Comparison of ENCODE assay signal across 33 mouse cellular contexts in genomic region chr4:141622580-141622979, GRCm38 (mm10). TPM values are rescaled to one million over a fixed set of nuclear protein-coding genes. Genes with fewer than 3 reads are reported as not detected.
A peak's percentile ranks its signal among the peaks of the same experiment; 100 is the strongest.
DNase-seq lines count a peak whose midpoint lies in the region; ATAC-seq and TF ChIP-seq lines count a peak whose summit lies in the region.
"Had no signal": no experiment of that assay in that cellular context is flagged by ENCODE, and none has a peak within 500 bp of the region (broad histone marks: within the 10 kb centered on the region; RNA-seq: fewer than 3 reads in every experiment).

No protein-coding gene starts in this region.

- DNase-seq in adrenal gland, postnatal 10 days, result peak; percentile 40
- DNase-seq in adrenal gland, adult 18-20 months (ENCODE audit: low spot score in 2 of 2), result no peak
- no peak for DNase-seq in heart, postnatal 0 days (ENCODE audit: low spot score)
- DNase-seq in heart, postnatal 14 days, result no peak
- DNase-seq in liver, postnatal 0 days, result no peak
- DNase-seq in liver, embryonic 11.5 days (ENCODE audit: low spot score), result no peak
- DNase-seq in right cerebral cortex, postnatal 14 days, result no peak
- DNase-seq: adrenal gland, postnatal 14 days; cerebellum, adult 18-20 months; cerebellum, postnatal 10 days; gastrocnemius, postnatal 14 days; heart, postnatal 4 days; layer of hippocampus, postnatal 36 days; left cerebral cortex, postnatal 4 days had no signal

- no peak for TF ChIP-seq POLR2A in small intestine, adult 2 months (IDR thresholded peaks at IDR 0.05; ENCODE audit: low read depth, low read length)

- 79% methylated on average over 5 of the region's 5 CpGs for WGBS in heart, postnatal 0 days
- 77% methylated on average over 5 of the region's 5 CpGs for WGBS in liver, postnatal 0 days (ENCODE audit: insufficient replicate concordance)
- WGBS in liver, embryonic 11.5 days, result 81% methylated on average over 5 of the region's 5 CpGs
- 85% methylated on average over 5 of the region's 5 CpGs for WGBS in small intestine, adult 2 months

- no peaks in the 10 kb centered on the region for H3K9me3 ChIP-seq in heart, postnatal 0 days (replicated peaks; ENCODE audit: control insufficient read depth, low read length)
- no peaks in the 10 kb centered on the region for H3K9me3 ChIP-seq in liver, postnatal 0 days (ENCODE audit: low read length)
- no peaks in the 10 kb centered on the region for H3K9me3 ChIP-seq in liver, embryonic 11.5 days (ENCODE audit: control insufficient read depth, low read length)
- H3K9me3 ChIP-seq: embryonic facial prominence, embryonic 13.5 days; forebrain, embryonic 12.5 days; heart, embryonic 15.5 days; liver, embryonic 15.5 days; lung, embryonic 15.5 days; midbrain, embryonic 10.5 days; midbrain, embryonic 15.5 days had no signal

- H3K4me3 ChIP-seq in heart, postnatal 0 days (ENCODE audit: low read depth, low read length), result peak overlapping the region; percentile 26; the same call in 1 of the 2 replicates
- H3K4me3 ChIP-seq in liver, postnatal 0 days (ENCODE audit: low read depth, low read length), result no peak overlapping the region
- H3K4me3 ChIP-seq in liver, embryonic 11.5 days (ENCODE audit: low read depth, low read length), result no peak overlapping the region
- no peak overlapping the region for H3K4me3 ChIP-seq in small intestine, adult 2 months (ENCODE audit: low read depth, low read length)
- H3K4me3 ChIP-seq: embryonic facial prominence, embryonic 13.5 days; forebrain, embryonic 12.5 days; heart, embryonic 15.5 days; liver, embryonic 15.5 days; lung, embryonic 15.5 days; midbrain, embryonic 10.5 days; midbrain, embryonic 15.5 days had no signal

- H3K27me3 ChIP-seq in heart, postnatal 0 days (ENCODE audit: control insufficient read depth, insufficient read depth, low read length), result no peaks in the 10 kb centered on the region
- no peaks in the 10 kb centered on the region for H3K27me3 ChIP-seq in liver, postnatal 0 days (ENCODE audit: insufficient read depth, low read length)
- no peaks in the 10 kb centered on the region for H3K27me3 ChIP-seq in liver, embryonic 11.5 days (replicated peaks; ENCODE audit: control insufficient read depth, insufficient read depth, low read length)
- H3K27me3 ChIP-seq in small intestine, adult 2 months (ENCODE audit: control insufficient read depth, insufficient read depth, low read length), result no peaks in the 10 kb centered on the region
- H3K27me3 ChIP-seq: CH12.LX; embryonic facial prominence, embryonic 13.5 days; heart, embryonic 15.5 days; liver, embryonic 15.5 days; lung, embryonic 15.5 days had no signal

- no peak for TF ChIP-seq CTCF in heart, postnatal 0 days (IDR thresholded peaks at IDR 0.05; ENCODE audit: low read depth)
- TF ChIP-seq CTCF in liver, postnatal 0 days (IDR thresholded peaks at IDR 0.05; ENCODE audit: low read depth), result no peak
- TF ChIP-seq CTCF in small intestine, adult 2 months (IDR thresholded peaks at IDR 0.05; ENCODE audit: extremely low read depth, insufficient read length, insufficient replicate concordance, low read depth, low read length), result no peak

- TF ChIP-seq EP300 in heart, postnatal 0 days (IDR thresholded peaks at IDR 0.05; ENCODE audit: low read depth), result no peak
- no peak for TF ChIP-seq EP300 in liver, postnatal 0 days (IDR thresholded peaks at IDR 0.05; ENCODE audit: low read depth)

- H3K36me3 ChIP-seq in heart, postnatal 0 days (replicated peaks; ENCODE audit: control insufficient read depth, insufficient read depth, low read length), result peaks cover 21% of the 10 kb centered on the region
- peaks cover 10% of the 10 kb centered on the region for H3K36me3 ChIP-seq in liver, postnatal 0 days (replicated peaks; ENCODE audit: insufficient read depth, low read length)
- H3K36me3 ChIP-seq in liver, embryonic 11.5 days (ENCODE audit: control insufficient read depth, insufficient read depth, low read length), result peaks cover 8% of the 10 kb centered on the region; the same call in 1 of the 2 replicates
- peaks cover 3% of the 10 kb centered on the region for H3K36me3 ChIP-seq in small intestine, adult 2 months (ENCODE audit: control insufficient read depth, insufficient read depth, low read length)
- H3K36me3 ChIP-seq: liver, embryonic 15.5 days had no signal

- H3K27ac ChIP-seq in heart, postnatal 0 days (ENCODE audit: low read depth), result peak overlapping the region; percentile 91; the same call in 1 of the 2 replicates
- H3K27ac ChIP-seq in liver, postnatal 0 days (ENCODE audit: low read depth), result peak overlapping the region; percentile 81; the same call in 1 of the 2 replicates
- H3K27ac ChIP-seq in liver, embryonic 11.5 days (ENCODE audit: low read depth, low read length), result no peak overlapping the region
- H3K27ac ChIP-seq in small intestine, adult 2 months (ENCODE audit: insufficient read depth, low read depth, low read length), result peak overlapping the region; percentile 82
- H3K27ac ChIP-seq: embryonic facial prominence, embryonic 13.5 days; hindbrain, embryonic 14.5 days; lung, embryonic 15.5 days; midbrain, embryonic 15.5 days had no signal

- peak overlapping the region; percentile 46; the same call in 1 of the 2 replicates for H3K4me2 ChIP-seq in heart, postnatal 0 days (ENCODE audit: low read depth, low read length)
- no peak overlapping the region for H3K4me2 ChIP-seq in liver, postnatal 0 days (ENCODE audit: low read depth, low read length)
- no peak overlapping the region for H3K4me2 ChIP-seq in liver, embryonic 11.5 days
- H3K4me2 ChIP-seq: embryonic facial prominence, embryonic 13.5 days; forebrain, embryonic 12.5 days; heart, embryonic 15.5 days; hindbrain, embryonic 14.5 days; liver, embryonic 15.5 days; lung, embryonic 15.5 days; midbrain, embryonic 15.5 days had no signal

- ATAC-seq in heart, postnatal 0 days (ENCODE audit: insufficient read depth, low read depth), result no peak
- no peak for ATAC-seq in liver, postnatal 0 days
- ATAC-seq in liver, embryonic 11.5 days (replicated peaks; ENCODE audit: low FRiP score), result no peak
- ATAC-seq: activated CD4-positive, CD25-positive, alpha-beta regulatory T cell, adult 4 months; inflammation-experienced regulatory T-cells, adult 6 months; midbrain, embryonic 15.5 days had no signal

- H3K9ac ChIP-seq in heart, postnatal 0 days (replicated peaks; ENCODE audit: low read depth, low read length), result no peak overlapping the region
- no peak overlapping the region; the same call in 1 of the 2 replicates for H3K9ac ChIP-seq in liver, postnatal 0 days (replicated peaks)
- no peak overlapping the region for H3K9ac ChIP-seq in liver, embryonic 11.5 days (ENCODE audit: low read depth, low read length)
- H3K9ac ChIP-seq: embryonic facial prominence, embryonic 13.5 days; heart, embryonic 15.5 days; hindbrain, embryonic 14.5 days; liver, embryonic 15.5 days; lung, embryonic 15.5 days; midbrain, embryonic 15.5 days had no signal

- peaks cover 18% of the 10 kb centered on the region for H3K4me1 ChIP-seq in heart, postnatal 0 days (ENCODE audit: control insufficient read depth, insufficient read depth)
- peaks cover 22% of the 10 kb centered on the region for H3K4me1 ChIP-seq in liver, postnatal 0 days (ENCODE audit: insufficient read depth)
- peaks cover 9% of the 10 kb centered on the region; the same call in 1 of the 2 replicates for H3K4me1 ChIP-seq in liver, embryonic 11.5 days (replicated peaks; ENCODE audit: control insufficient read depth, insufficient read depth, low read length)
- H3K4me1 ChIP-seq in small intestine, adult 2 months (ENCODE audit: control insufficient read depth, insufficient read depth, insufficient read length, low read length), result peaks cover 31% of the 10 kb centered on the region

- intact Hi-C loops in heart, postnatal 14 days (cut with DNase I), result no loop called here

RNA-seq across cellular contexts. Expression of gene Slc25a34, which starts 1.0 kb away (rescaled TPM):
- total RNA-seq in adrenal gland, postnatal 10 days (2021), result 10 to 100 TPM; 36.1 to 39.2 TPM
- total RNA-seq in adrenal gland, adult 18-20 months (2021), result 10 to 100 TPM in 1 of 2 experiments, 1 to 10 TPM in 1; 3.5 to 10.3 TPM
- total RNA-seq in heart, postnatal 0 days (2014; rRNA removed; ENCODE audit: low replicate concordance), result 12.8 and 56.2 TPM in 2 replicates
- 17.9 and 20.6 TPM in 2 replicates for polyA plus RNA-seq in heart, postnatal 0 days (2015; fragmentation: Nextera tagmentation; extraction: Ambion mirVana)
- total RNA-seq in heart, postnatal 14 days (2021), result 100 to 1,000 TPM; 121 TPM
- polyA plus RNA-seq in liver, postnatal 0 days (2015; fragmentation: Nextera tagmentation; extraction: Ambion mirVana), result 0.40 and 0.76 TPM in 2 replicates
- polyA plus RNA-seq in liver, embryonic 11.5 days (2014; fragmentation: Nextera tagmentation; extraction: Ambion mirVana), result not detected in 2 replicates
- polyA plus RNA-seq in small intestine, adult 2 months (2012; rRNA removed), result 11.2 and 25.3 TPM in 2 replicates
- total RNA-seq: megakaryocyte progenitor cell, adult 5-6 weeks had no signal
- polyA plus RNA-seq: activated CD4-positive, CD25-positive, alpha-beta regulatory T cell, adult 4 months; embryonic facial prominence, embryonic 13.5 days; forebrain, embryonic 12.5 days; hindbrain, embryonic 14.5 days; kidney, embryonic 14.5 days; neural tube, embryonic 11.5 days; thymus, postnatal 0 days had no signal

RNA-seq across cellular contexts. Expression of gene Tmem82, which starts 4.1 kb away (rescaled TPM):
- 1 to 10 TPM; 7.9 to 9.5 TPM for total RNA-seq in adrenal gland, postnatal 10 days (2021)
- 1 to 10 TPM; 1.1 to 2.8 TPM for total RNA-seq in adrenal gland, adult 18-20 months (2021)
- 0.89 and 6.1 TPM in 2 replicates for total RNA-seq in heart, postnatal 0 days (2014; rRNA removed; ENCODE audit: low replicate concordance)
- 6.8 and 7.3 TPM in 2 replicates for polyA plus RNA-seq in heart, postnatal 0 days (2015; fragmentation: Nextera tagmentation; extraction: Ambion mirVana)
- total RNA-seq in heart, postnatal 14 days (2021), result 10 to 100 TPM; 30.1 to 35.4 TPM
- 17.3 and 17.8 TPM in 2 replicates for polyA plus RNA-seq in liver, postnatal 0 days (2015; fragmentation: Nextera tagmentation; extraction: Ambion mirVana)
- polyA plus RNA-seq in liver, embryonic 11.5 days (2014; fragmentation: Nextera tagmentation; extraction: Ambion mirVana), result 3.3 and 3.7 TPM in 2 replicates
- polyA plus RNA-seq in small intestine, adult 2 months (2012; rRNA removed), result 46.5 and 61.9 TPM in 2 replicates
- total RNA-seq: neutrophil, adult 5-6 weeks had no signal
- polyA plus RNA-seq: C2C12; hindbrain, embryonic 14.5 days had no signal

RNA-seq across cellular contexts. Expression of gene Fblim1, which starts 16.7 kb away (rescaled TPM):
- 10 to 100 TPM; 14.8 to 21.6 TPM for total RNA-seq in adrenal gland, postnatal 10 days (2021)
- 10 to 100 TPM in 1 of 2 experiments, 1 to 10 TPM in 1; 6.8 to 13.0 TPM for total RNA-seq in adrenal gland, adult 18-20 months (2021)
- total RNA-seq in heart, postnatal 0 days (2014; rRNA removed; ENCODE audit: low replicate concordance), result 48.3 and 61.5 TPM in 2 replicates
- 47.1 and 57.5 TPM in 2 replicates for polyA plus RNA-seq in heart, postnatal 0 days (2015; fragmentation: Nextera tagmentation; extraction: Ambion mirVana)
- 100 to 1,000 TPM; 299 to 338 TPM for total RNA-seq in heart, postnatal 14 days (2021)
- polyA plus RNA-seq in liver, postnatal 0 days (2015; fragmentation: Nextera tagmentation; extraction: Ambion mirVana), result 1.5 and 1.8 TPM in 2 replicates
- polyA plus RNA-seq in liver, embryonic 11.5 days (2014; fragmentation: Nextera tagmentation; extraction: Ambion mirVana), result 15.4 and 17.0 TPM in 2 replicates
- 55.3 and 108 TPM in 2 replicates for polyA plus RNA-seq in small intestine, adult 2 months (2012; rRNA removed)
- total RNA-seq: common myeloid progenitor, adult 5-6 weeks; megakaryocyte progenitor cell, adult 5-6 weeks had no signal

RNA-seq across cellular contexts. Expression of gene Plekhm2, which starts 42.1 kb away (rescaled TPM):
- total RNA-seq in adrenal gland, postnatal 10 days (2021), result 10 to 100 TPM; 37.6 to 42.2 TPM
- 10 to 100 TPM; 62.9 to 70.8 TPM for total RNA-seq in adrenal gland, adult 18-20 months (2021)
- total RNA-seq in heart, postnatal 0 days (2014; rRNA removed; ENCODE audit: low replicate concordance), result 43.3 and 52.9 TPM in 2 replicates
- 5.6 and 7.0 TPM in 2 replicates for polyA plus RNA-seq in heart, postnatal 0 days (2015; fragmentation: Nextera tagmentation; extraction: Ambion mirVana)
- total RNA-seq in heart, postnatal 14 days (2021), result 100 to 1,000 TPM; 101 to 103 TPM
- polyA plus RNA-seq in liver, postnatal 0 days (2015; fragmentation: Nextera tagmentation; extraction: Ambion mirVana), result 1.7 TPM in 2 replicates
- 2.1 and 3.4 TPM in 2 replicates for polyA plus RNA-seq in liver, embryonic 11.5 days (2014; fragmentation: Nextera tagmentation; extraction: Ambion mirVana)
- 9.7 and 17.0 TPM in 2 replicates for polyA plus RNA-seq in small intestine, adult 2 months (2012; rRNA removed)
